Mouse (Mus musculus) midbrain, embryonic 13.5 days (tissue): ENCODE results near the gene Olfr263. TPM values are rescaled to one million over a fixed set of nuclear protein-coding genes. Genes with fewer than 3 reads are reported as not detected.
"Not testable (repeated sequence)": the region's sequence is repeated elsewhere in the genome, so short reads cannot be mapped to it uniquely, and the experiment has no call there.

Experiments used
- ATAC-seq: fragments of 200-750 bp; cut with Nextera tagmentation; 2 replicates; pipeline ENCODE4 v1.8.0; 2017; ENCODE audit warnings: mild to moderate bottlenecking, moderate TSS enrichment, moderate library complexity
- H3K27ac ChIP-seq: fragments of 300-500 bp; sonication (generic); 2 replicates; pipeline ENCODE4 v1.5.1; 2015; ENCODE audit warnings: inconsistent platforms, mild to moderate bottlenecking, moderate library complexity
- H3K27me3 ChIP-seq: fragments of 300-500 bp; sonication (generic); 2 replicates; pipeline ENCODE4 v1.6.1; 2015; ENCODE audit warnings: mild to moderate bottlenecking, inconsistent platforms
- H3K36me3 ChIP-seq: fragments of 300-500 bp; sonication (generic); 2 replicates; pipeline ENCODE4 v1.6.1; 2015; ENCODE audit warnings: mild to moderate bottlenecking, inconsistent platforms
- H3K4me1 ChIP-seq: fragments of 300-500 bp; sonication (generic); replicated peaks from 2 replicates; pipeline ENCODE4 v1.6.1; 2015; ENCODE audit warnings: inconsistent platforms
- H3K4me2 ChIP-seq: fragments of 300-500 bp; sonication (generic); replicated peaks from 2 replicates; pipeline ENCODE4 v1.6.1; 2015; ENCODE audit warnings: moderate library complexity, mild to moderate bottlenecking, inconsistent platforms
- H3K4me3 ChIP-seq: fragments of 300-500 bp; sonication (generic); replicated peaks from 2 replicates; pipeline ENCODE4 v1.5.1; 2015; ENCODE audit warnings: mild to moderate bottlenecking, inconsistent platforms
- H3K9ac ChIP-seq: fragments of 300-500 bp; sonication (generic); replicated peaks from 2 replicates; pipeline ENCODE4 v1.6.1; 2015; ENCODE audit warnings: mild to moderate bottlenecking, inconsistent platforms
- H3K9me3 ChIP-seq: fragments of 300-500 bp; sonication (generic); 2 replicates; pipeline ENCODE4 v1.6.1; 2016; ENCODE audit warnings: mild to moderate bottlenecking, inconsistent platforms
- WGBS: fragments of 180-500 bp; shearing (Covaris S2); methylation state at CpG from one replicate; pipeline ENCODE4 v1.1.7; 2015; 5-methylcytosine and 5-hydroxymethylcytosine counted together
- polyA plus RNA-seq: library from polyadenylated mRNA; unstranded; fragments of >200 nt; fragmentation: Nextera tagmentation; extraction: Ambion mirVana; gene quantifications from 2 replicates; pipeline ENCODE4 v1.2.1, GENCODE M21; 2015

Olfr263 gene
- not detected in 2 replicates for polyA plus RNA-seq

DNA sequence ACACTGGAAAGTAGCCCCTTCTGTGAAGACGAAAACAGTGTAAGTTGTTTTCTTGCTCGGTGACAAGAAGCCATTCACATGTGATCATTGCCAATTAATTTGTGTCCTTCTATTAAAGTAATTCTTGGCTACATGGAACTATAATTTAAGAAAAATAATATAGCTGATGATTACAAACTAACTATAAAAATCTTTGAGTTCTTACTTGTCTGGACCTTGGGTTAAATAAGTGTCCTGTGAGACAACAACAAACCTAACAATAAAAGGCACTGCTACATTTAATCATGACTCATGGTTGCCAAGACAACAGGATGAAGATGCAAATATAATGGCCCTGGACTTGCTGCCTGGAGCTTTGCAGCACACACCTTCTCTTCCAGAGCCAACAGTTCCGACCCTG lies at the start of gene Olfr263:
Olfr263 (plus strand) TSS at position 301 of the 400 bp plus-strand sequence.
- H3K27ac ChIP-seq, H3K4me2 ChIP-seq, H3K9me3 ChIP-seq, H3K4me1 ChIP-seq, H3K4me3 ChIP-seq, ATAC-seq, H3K36me3 ChIP-seq, H3K9ac ChIP-seq, H3K27me3 ChIP-seq: not testable (repeated sequence)
- WGBS, result 78% methylated on average over 3 of the region's 3 CpGs

- Histone ChIP-seq H3K9me3 (no peaks in the 10 kb centered on the region), H3K4me1 (no peaks in the 10 kb centered on the region), H3K27me3 (no peaks in the 10 kb centered on the region), H3K4me3 (no peak overlapping the region), H3K4me2 (no peak overlapping the region), H3K27ac (no peak overlapping the region), H3K9ac (no peak overlapping the region), H3K36me3 (no peaks in the 10 kb centered on the region)
- no peak for ATAC-seq
- 76% methylated on average over 2 of the region's 2 CpGs for WGBS
These were observed 46.8 kb upstream of the Olfr263 start for GRCm38 (mm10) chr13:21082686-21083085.

DNA sequence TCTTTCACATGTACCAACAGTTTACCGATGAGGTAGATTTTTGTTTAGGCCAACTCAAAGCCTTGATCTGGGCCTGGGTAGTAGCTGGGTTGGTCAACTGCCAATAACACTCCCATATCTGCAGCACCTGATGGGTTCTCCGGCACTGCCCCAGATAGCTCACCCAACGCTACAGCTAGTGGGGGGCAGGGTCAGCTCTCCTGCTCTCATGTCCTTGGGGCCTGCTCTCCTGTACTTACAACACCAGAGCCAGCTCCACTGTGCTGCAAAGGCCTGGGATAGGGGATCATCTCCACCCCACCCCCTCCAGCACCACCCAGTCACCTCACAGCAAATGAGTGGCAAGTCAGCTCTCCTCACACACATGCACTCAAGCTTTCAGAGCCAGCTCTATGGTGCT lies 19.7 kb upstream of the Olfr263 start:
- no peak overlapping the region for H3K4me3 ChIP-seq
- H3K4me2 ChIP-seq, result no peak overlapping the region
- no peaks in the 10 kb centered on the region for H3K36me3 ChIP-seq
- WGBS, result 95% methylated on average over 3 of the region's 3 CpGs
- no peak overlapping the region for H3K9ac ChIP-seq
- H3K9me3 ChIP-seq, result no peaks in the 10 kb centered on the region
- no peak overlapping the region for H3K27ac ChIP-seq
- ATAC-seq, result peak; percentile 40; the same call in 1 of the 2 replicates
- H3K27me3 ChIP-seq, result no peaks in the 10 kb centered on the region
- H3K4me1 ChIP-seq, result no peaks in the 10 kb centered on the region

DNA sequence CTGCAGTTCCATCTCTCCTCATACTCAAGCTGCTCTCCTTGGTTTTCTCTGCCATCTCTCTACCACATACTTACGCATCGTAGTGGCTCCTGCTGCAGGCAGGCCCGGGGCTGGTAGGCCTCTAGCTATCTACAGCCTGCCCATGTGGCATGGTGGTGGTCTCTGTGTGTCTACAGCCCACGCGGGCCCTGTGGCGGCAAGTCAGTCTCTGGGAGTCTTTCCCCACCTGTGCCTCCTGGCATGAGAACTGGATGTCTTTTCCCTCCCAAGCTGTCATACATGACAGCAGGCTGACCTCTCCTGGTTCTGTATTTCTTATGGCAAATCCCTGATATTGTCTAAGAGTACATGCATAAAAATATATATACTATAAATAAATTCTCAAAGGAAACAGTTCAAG lies 19.0 kb upstream of the Olfr263 start:
- WGBS, result 93% methylated on average over 6 of the region's 6 CpGs

DNA sequence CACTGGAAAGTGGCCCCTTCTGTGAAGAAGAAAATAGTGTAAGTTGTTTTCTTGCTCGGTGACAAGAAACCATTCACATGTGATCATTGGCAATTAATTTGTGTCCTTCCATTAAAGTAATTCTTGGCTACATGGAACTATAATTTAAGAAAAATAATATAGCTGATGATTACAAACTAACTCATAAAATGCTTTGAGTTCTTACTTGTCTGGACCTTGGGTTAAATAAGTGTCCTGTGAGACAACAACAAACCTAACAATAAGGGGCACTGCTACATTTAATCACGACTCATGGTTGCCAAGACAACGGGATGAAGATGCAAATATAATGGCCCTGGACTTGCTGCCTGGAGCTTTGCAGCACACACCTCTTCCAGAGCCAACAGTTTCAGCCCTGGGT lies 18.3 kb upstream of the Olfr263 start, which contains the start of gene Olfr1369-ps1:
Olfr1369-ps1 (plus strand) TSS at position 301 of the 400 bp plus-strand sequence.
- not testable (repeated sequence) for H3K9ac ChIP-seq, ATAC-seq, H3K27me3 ChIP-seq, H3K9me3 ChIP-seq, H3K4me3 ChIP-seq, H3K4me1 ChIP-seq, H3K4me2 ChIP-seq, H3K36me3 ChIP-seq, H3K27ac ChIP-seq
- 64% methylated on average over 3 of the region's 3 CpGs for WGBS

More for the DNA sequence above, 19.0 kb upstream of the Olfr263 start:
- no peak overlapping the region for H3K4me2 ChIP-seq
- no peak overlapping the region for H3K4me3 ChIP-seq
- no peak overlapping the region for H3K27ac ChIP-seq
- no peak overlapping the region for H3K9ac ChIP-seq
- no peaks in the 10 kb centered on the region for H3K9me3 ChIP-seq
- H3K27me3 ChIP-seq, result no peaks in the 10 kb centered on the region
- H3K4me1 ChIP-seq, result no peaks in the 10 kb centered on the region
- H3K36me3 ChIP-seq, result no peaks in the 10 kb centered on the region
- ATAC-seq, result no peak

DNA sequence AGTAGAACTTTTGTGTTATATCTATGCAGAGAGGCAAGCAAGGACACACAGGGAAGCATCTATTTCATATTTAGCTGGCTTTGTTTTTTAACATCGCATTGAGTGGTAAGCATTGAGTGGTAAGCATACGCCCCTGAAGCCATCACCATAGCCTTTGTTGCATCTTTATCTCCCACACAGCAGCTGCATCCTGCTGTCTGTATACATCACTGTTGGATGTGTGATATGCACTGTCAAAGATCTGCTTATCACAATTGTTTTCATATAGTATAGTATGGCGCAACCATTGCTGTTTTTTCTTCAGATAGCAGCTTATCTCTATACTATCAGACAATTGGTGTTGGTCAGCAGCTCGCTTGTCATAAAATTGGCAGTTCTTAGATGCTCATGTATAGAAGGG lies 15.3 kb upstream of the Olfr263 start:
- 87% methylated on average over 4 of the region's 4 CpGs for WGBS
- Histone ChIP-seq H3K36me3 (no peaks in the 10 kb centered on the region), H3K4me3 (no peak overlapping the region), H3K9ac (no peak overlapping the region), H3K4me2 (no peak overlapping the region), H3K9me3 (no peaks in the 10 kb centered on the region), H3K27me3 (no peaks in the 10 kb centered on the region), H3K27ac (no peak overlapping the region), H3K4me1 (no peaks in the 10 kb centered on the region)
- no peak for ATAC-seq

GRCm38 (mm10) chr13:21142421-21142820 lies 13.0 kb downstream of the Olfr263 start:
- Histone ChIP-seq H3K27ac (no peak overlapping the region), H3K4me2 (no peak overlapping the region), H3K9me3 (no peaks in the 10 kb centered on the region), H3K4me1 (no peaks in the 10 kb centered on the region), H3K36me3 (no peaks in the 10 kb centered on the region), H3K27me3 (no peaks in the 10 kb centered on the region), H3K9ac (no peak overlapping the region), H3K4me3 (no peak overlapping the region)
- WGBS, result 54% methylated on average over 8 of the region's 8 CpGs
- no peak for ATAC-seq

DNA sequence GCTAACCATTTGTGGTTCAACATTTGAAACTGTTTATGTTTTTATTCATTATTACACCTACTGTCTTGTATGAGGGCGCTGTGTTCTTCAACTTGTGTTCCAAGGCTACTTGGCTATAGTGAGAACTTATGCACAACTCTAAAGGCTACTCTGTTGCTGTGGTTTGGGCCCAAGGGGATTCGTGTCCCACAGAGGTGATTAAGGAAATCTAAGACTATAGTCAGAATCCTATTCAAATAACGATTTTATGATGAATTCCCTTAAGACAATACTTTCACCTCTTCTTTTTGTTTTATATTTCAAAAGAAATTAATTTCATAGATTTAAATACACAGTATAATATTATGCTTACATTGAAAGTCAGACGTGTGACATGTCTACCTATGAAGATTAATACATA lies 16.3 kb downstream of the Olfr263 start, which contains the start of gene Olfr1368:
Olfr1368 (minus strand) TSS at position 101 of the 400 bp plus-strand sequence.
- no peak within 1 kb of the TSS for H3K9ac ChIP-seq
- WGBS, result 80% methylated on average over 4 of the region's 4 CpGs
- H3K9me3 ChIP-seq, result no peaks in the 10 kb centered on the region
- no peaks in the 10 kb centered on the region for H3K36me3 ChIP-seq
- H3K4me2 ChIP-seq, result no peak within 1 kb of the TSS
- no peak within 1 kb of the TSS for H3K27ac ChIP-seq
- H3K27me3 ChIP-seq, result no peaks in the 10 kb centered on the region
- ATAC-seq, result no peak
- no peak within 1 kb of the TSS for H3K4me3 ChIP-seq
- no peaks in the 10 kb centered on the region for H3K4me1 ChIP-seq

- Histone ChIP-seq H3K4me3 (no peak overlapping the region), H3K9me3 (no peaks in the 10 kb centered on the region), H3K4me2 (no peak overlapping the region), H3K36me3 (no peaks in the 10 kb centered on the region), H3K4me1 (peaks cover 18% of the 10 kb centered on the region), H3K27ac (no peak overlapping the region), H3K27me3 (0 out of 2 replicates have a peak, but pooled peaks cover 2% of the 10 kb centered on the region), H3K9ac (no peak overlapping the region)
- no peak for ATAC-seq
- 87% methylated on average over 5 of the region's 5 CpGs for WGBS
These were observed 26.4 kb downstream of the Olfr263 start for GRCm38 (mm10) chr13:21155888-21156287.

DNA sequence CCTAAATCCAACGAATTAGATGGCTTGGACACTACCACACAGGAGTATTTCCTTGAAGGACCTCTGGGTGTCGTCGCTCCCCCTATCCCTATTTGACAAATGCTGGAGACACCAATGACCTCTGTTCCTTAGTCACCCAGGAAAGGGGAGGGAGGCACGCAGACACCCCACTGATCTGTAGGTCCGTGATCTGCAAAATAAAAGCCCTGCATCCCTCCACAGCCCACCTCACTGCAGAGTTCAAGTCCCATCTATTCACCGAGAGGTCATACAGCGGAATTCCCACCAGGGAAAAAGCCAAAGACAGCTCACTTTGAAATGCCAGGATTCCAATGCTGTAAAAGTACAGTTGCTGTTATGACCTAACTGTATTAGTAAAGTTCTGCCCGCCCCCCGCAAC lies 28.6 kb downstream of the Olfr263 start:
- Histone ChIP-seq H3K27ac (no peak overlapping the region), H3K4me2 (peak overlapping the region; percentile 93), H3K9me3 (no peaks in the 10 kb centered on the region), H3K9ac (no peak overlapping the region), H3K4me3 (peak overlapping the region; percentile 57), H3K36me3 (no peaks in the 10 kb centered on the region), H3K27me3 (0 out of 2 replicates have a peak, but pooled peaks cover 2% of the 10 kb centered on the region), H3K4me1 (peaks cover 18% of the 10 kb centered on the region)
- ATAC-seq, result no peak
- WGBS, result 5% methylated on average over 9 of the region's 9 CpGs

- Histone ChIP-seq H3K4me1 (peaks cover 18% of the 10 kb centered on the region), H3K36me3 (no peaks in the 10 kb centered on the region), H3K9me3 (no peaks in the 10 kb centered on the region), H3K27me3 (0 out of 2 replicates have a peak, but pooled peaks cover 2% of the 10 kb centered on the region), H3K9ac (peak overlapping the region; percentile 67), H3K4me2 (peak overlapping the region; percentile 93), H3K27ac (no peak overlapping the region), H3K4me3 (peak overlapping the region; percentile 57)
- WGBS, result under 1% methylated on average over 19 of the region's 19 CpGs
- ATAC-seq, result peak; percentile 66
These were observed 29.5 kb downstream of the Olfr263 start for GRCm38 (mm10) chr13:21158785-21159474.

GRCm38 (mm10) chr13:21159475-21159819 lies 30.0 kb downstream of the Olfr263 start:
- peak overlapping the region; percentile 93 for H3K4me2 ChIP-seq
- no peaks in the 10 kb centered on the region for H3K36me3 ChIP-seq
- H3K4me1 ChIP-seq, result peaks cover 18% of the 10 kb centered on the region
- no peak for ATAC-seq
- peak overlapping the region; percentile 67 for H3K9ac ChIP-seq
- H3K4me3 ChIP-seq, result peak overlapping the region; percentile 57
- H3K27ac ChIP-seq, result no peak overlapping the region
- under 1% methylated on average over 15 of the region's 15 CpGs for WGBS
- 0 out of 2 replicates have a peak, but pooled peaks cover 2% of the 10 kb centered on the region for H3K27me3 ChIP-seq
- no peaks in the 10 kb centered on the region for H3K9me3 ChIP-seq
